Comparison of ENCODE assay signal across 9 mouse cellular contexts in genomic region chr19:5945891-5946290, GRCm38 (mm10). TPM values are rescaled to one million over a fixed set of nuclear protein-coding genes. Genes with fewer than 3 reads are reported as not detected.
DNase-seq lines count a peak whose midpoint lies in the region; ATAC-seq and TF ChIP-seq lines count a peak whose summit lies in the region.
"Had no signal": no experiment of that assay in that cellular context is flagged by ENCODE, and none has a peak within 500 bp of the region (broad histone marks: within the 10 kb centered on the region; RNA-seq: fewer than 3 reads in every experiment).

No protein-coding gene starts in this region.

- no peaks in the 10 kb centered on the region for H3K9me3 ChIP-seq in neural tube, embryonic 15.5 days (replicated peaks)
- no peaks in the 10 kb centered on the region for H3K9me3 ChIP-seq in intestine, embryonic 16.5 days (ENCODE audit: control insufficient read depth, low read length)
- H3K9me3 ChIP-seq: embryonic facial prominence, embryonic 12.5 days had no signal

- no peak overlapping the region for H3K9ac ChIP-seq in neural tube, embryonic 15.5 days (replicated peaks)
- no peak overlapping the region for H3K9ac ChIP-seq in intestine, embryonic 16.5 days (ENCODE audit: low read depth, low read length)
- H3K9ac ChIP-seq: embryonic facial prominence, embryonic 12.5 days had no signal

- peaks cover 12% of the 10 kb centered on the region; the same call in 1 of the 2 replicates for H3K4me1 ChIP-seq in neural tube, embryonic 15.5 days
- peaks cover 24% of the 10 kb centered on the region for H3K4me1 ChIP-seq in intestine, embryonic 16.5 days (ENCODE audit: control insufficient read depth, insufficient read depth, low read length)
- peaks cover 21% of the 10 kb centered on the region for H3K4me1 ChIP-seq in small intestine, adult 2 months (ENCODE audit: control insufficient read depth, insufficient read depth, insufficient read length, low read length)
- H3K4me1 ChIP-seq: embryonic facial prominence, embryonic 12.5 days had no signal

- no peak for TF ChIP-seq CTCF in small intestine, adult 2 months (IDR thresholded peaks at IDR 0.05; ENCODE audit: extremely low read depth, insufficient read length, insufficient replicate concordance, low read depth, low read length)

- peak overlapping the region; percentile 23; the same call in 1 of the 2 replicates for H3K27ac ChIP-seq in neural tube, embryonic 15.5 days (replicated peaks)
- H3K27ac ChIP-seq in intestine, embryonic 16.5 days (ENCODE audit: low read length), result peak overlapping the region; percentile 55
- peak overlapping the region; percentile 91 for H3K27ac ChIP-seq in small intestine, adult 2 months (ENCODE audit: insufficient read depth, low read depth, low read length)
- H3K27ac ChIP-seq: embryonic facial prominence, embryonic 12.5 days had no signal

- no peak for TF ChIP-seq POLR2A in small intestine, adult 2 months (IDR thresholded peaks at IDR 0.05; ENCODE audit: low read depth, low read length)

- 84% methylated on average over 8 of the region's 8 CpGs for WGBS in neural tube, embryonic 15.5 days
- WGBS in intestine, embryonic 16.5 days, result 52% methylated on average over 8 of the region's 8 CpGs
- 60% methylated on average over 8 of the region's 8 CpGs for WGBS in small intestine, adult 2 months

- no peak for ATAC-seq in neural tube, embryonic 15.5 days (ENCODE audit: low FRiP score)
- peak; percentile 54 for ATAC-seq in intestine, embryonic 16.5 days

- H3K27me3 ChIP-seq in neural tube, embryonic 15.5 days (replicated peaks), result no peaks in the 10 kb centered on the region
- H3K27me3 ChIP-seq in intestine, embryonic 16.5 days (replicated peaks; ENCODE audit: control insufficient read depth, insufficient read depth, low read length), result no peaks in the 10 kb centered on the region
- no peaks in the 10 kb centered on the region for H3K27me3 ChIP-seq in small intestine, adult 2 months (ENCODE audit: control insufficient read depth, insufficient read depth, low read length)
- H3K27me3 ChIP-seq: embryonic facial prominence, embryonic 12.5 days had no signal

- peaks cover 16% of the 10 kb centered on the region for H3K36me3 ChIP-seq in neural tube, embryonic 15.5 days
- H3K36me3 ChIP-seq in intestine, embryonic 16.5 days (ENCODE audit: control insufficient read depth, insufficient read depth, low read length), result peaks cover 3% of the 10 kb centered on the region; the same call in 1 of the 2 replicates
- peaks cover 27% of the 10 kb centered on the region for H3K36me3 ChIP-seq in small intestine, adult 2 months (ENCODE audit: control insufficient read depth, insufficient read depth, low read length)

- no peak overlapping the region for H3K4me3 ChIP-seq in neural tube, embryonic 15.5 days (replicated peaks)
- no peak overlapping the region for H3K4me3 ChIP-seq in intestine, embryonic 16.5 days (ENCODE audit: low read length)
- no peak overlapping the region for H3K4me3 ChIP-seq in small intestine, adult 2 months (ENCODE audit: low read depth, low read length)
- H3K4me3 ChIP-seq: embryonic facial prominence, embryonic 12.5 days had no signal

- DNase-seq in adrenal gland, adult (ENCODE audit: inconsistent age in 2 of 2, low spot score in 1 of 2), result peak; percentile 34 to 75
- no peak for DNase-seq in adrenal gland, postnatal 14 days
- no peak for DNase-seq in neural tube, embryonic 10.5 days (ENCODE audit: extremely low spot score, low spot score)
- no peak for DNase-seq in thymus, postnatal 4 days
- no peak for DNase-seq in retina, postnatal 1 day

- H3K4me2 ChIP-seq in neural tube, embryonic 15.5 days, result no peak overlapping the region
- H3K4me2 ChIP-seq in intestine, embryonic 16.5 days (ENCODE audit: low read depth, low read length), result no peak overlapping the region
- H3K4me2 ChIP-seq: embryonic facial prominence, embryonic 12.5 days had no signal

RNA-seq across cellular contexts. Expression of gene Pola2, which starts 18.1 kb away (rescaled TPM):
- total RNA-seq in adrenal gland, postnatal 14 days (2021), result 24.6 and 28.4 TPM in 2 replicates
- 19.9 and 34.3 TPM in 2 replicates for polyA plus RNA-seq in neural tube, embryonic 15.5 days (2015; fragmentation: Nextera tagmentation; extraction: Ambion mirVana)
- polyA plus RNA-seq in intestine, embryonic 16.5 days (2015; fragmentation: Nextera tagmentation; extraction: Ambion mirVana), result 58.4 and 61.7 TPM in 2 replicates
- polyA plus RNA-seq in small intestine, adult 2 months (2012; rRNA removed), result 14.2 and 40.8 TPM in 2 replicates

RNA-seq across cellular contexts. Expression of gene Cdc42ep2, which starts 21.3 kb away (rescaled TPM):
- total RNA-seq in adrenal gland, postnatal 14 days (2021), result 9.6 and 9.7 TPM in 2 replicates
- 19.3 and 20.9 TPM in 2 replicates for polyA plus RNA-seq in neural tube, embryonic 15.5 days (2015; fragmentation: Nextera tagmentation; extraction: Ambion mirVana)
- 14.7 and 15.1 TPM in 2 replicates for polyA plus RNA-seq in intestine, embryonic 16.5 days (2015; fragmentation: Nextera tagmentation; extraction: Ambion mirVana)
- polyA plus RNA-seq in small intestine, adult 2 months (2012; rRNA removed), result 10.3 and 30.6 TPM in 2 replicates

RNA-seq across cellular contexts. Expression of gene Dpf2, which starts 33.1 kb away (rescaled TPM):
- 118 and 119 TPM in 2 replicates for total RNA-seq in adrenal gland, postnatal 14 days (2021)
- polyA plus RNA-seq in neural tube, embryonic 15.5 days (2015; fragmentation: Nextera tagmentation; extraction: Ambion mirVana), result 95.7 and 115 TPM in 2 replicates
- polyA plus RNA-seq in intestine, embryonic 16.5 days (2015; fragmentation: Nextera tagmentation; extraction: Ambion mirVana), result 109 and 119 TPM in 2 replicates
- polyA plus RNA-seq in small intestine, adult 2 months (2012; rRNA removed), result 34.1 and 64.3 TPM in 2 replicates

RNA-seq across cellular contexts. Expression of gene Slc22a20, which starts 40.1 kb away (rescaled TPM):
- total RNA-seq in adrenal gland, postnatal 14 days (2021), result not detected in 2 replicates
- not detected in 2 replicates for polyA plus RNA-seq in neural tube, embryonic 15.5 days (2015; fragmentation: Nextera tagmentation; extraction: Ambion mirVana)
- not detected in 2 replicates for polyA plus RNA-seq in intestine, embryonic 16.5 days (2015; fragmentation: Nextera tagmentation; extraction: Ambion mirVana)
- 0.08 TPM in 1 of 2 replicates, not detected in the other for polyA plus RNA-seq in small intestine, adult 2 months (2012; rRNA removed)
- polyA plus RNA-seq: embryonic facial prominence, embryonic 12.5 days had no signal

RNA-seq across cellular contexts. Expression of gene Tigd3, which starts 51.9 kb away (rescaled TPM):
- total RNA-seq in adrenal gland, postnatal 14 days (2021), result 1.4 and 1.7 TPM in 2 replicates
- polyA plus RNA-seq in neural tube, embryonic 15.5 days (2015; fragmentation: Nextera tagmentation; extraction: Ambion mirVana), result 8.9 and 10.0 TPM in 2 replicates
- polyA plus RNA-seq in intestine, embryonic 16.5 days (2015; fragmentation: Nextera tagmentation; extraction: Ambion mirVana), result 1.5 and 1.7 TPM in 2 replicates
- polyA plus RNA-seq in small intestine, adult 2 months (2012; rRNA removed), result 0.90 and 2.0 TPM in 2 replicates

Comparison
In these comparisons a context has a peak if more than half of its experiments do, and no peak if none do; other contexts are left out.
1. DNase-seq: peak in adrenal gland, adult (2 of 2); none in adrenal gland, postnatal 14 days (single experiment), neural tube, embryonic 10.5 days (single experiment), thymus, postnatal 4 days (single experiment) and retina, postnatal 1 day (single experiment).
2. H3K27ac ChIP-seq: peak in every context shown above with its lines; median percentile 91 in small intestine, adult 2 months; 55 in intestine, embryonic 16.5 days; 23 in neural tube, embryonic 15.5 days.